Mouse (Mus musculus) lung, postnatal 0 days (tissue): Measurements from ENCODE around the gene 1700034I23Rik.
"Not testable (repeated sequence)": the region's sequence is repeated elsewhere in the genome, so short reads cannot be mapped to it uniquely, and the experiment has no call there.

Experiments used
- CTCF ChIP-seq: IDR thresholded peaks from 2 replicates; pipeline ENCODE4 v1.5.1; 2016; ENCODE audit warnings: antibody characterized with exemption, mild to moderate bottlenecking
- EP300 ChIP-seq: IDR thresholded peaks from 2 replicates; pipeline ENCODE4 v1.6.1; 2016; ENCODE audit warnings: antibody characterized with exemption, mild to moderate bottlenecking, control low read depth

GRCm38 (mm10) chr3:40853123-40853738 is 49.1 kb downstream of the 1700034I23Rik start:
- TF ChIP-seq CTCF, EP300: not testable (repeated sequence)
